Mouse (Mus musculus): Measurements from ENCODE around the gene Mycn.
A peak's percentile ranks its signal among the peaks of the same experiment; 100 is the strongest.

- TF ChIP-seq CTCF (IDR thresholded peaks at IDR 0.05; ENCODE audit: low read depth, low read length) (peak; percentile 82), POLR2A (IDR thresholded peaks at IDR 0.05; ENCODE audit: extremely low read depth, insufficient read depth, low read length) (no peak)
Measured at GRCm38 (mm10) chr12:12942364-12943050, 793 bp upstream of the Mycn start.

Measured in liver, adult 2 months (tissue).